Mouse (Mus musculus) G1E (cell line): ENCODE data around the gene Galns. TPM values are rescaled to one million over a fixed set of nuclear protein-coding genes. Genes with fewer than 3 reads are reported as not detected.

ENCODE experiments used
- ATAC-seq: 2 replicates; pipeline ENCODE4 v1.8.0; 2016; ENCODE audit warnings: mild to moderate bottlenecking; ENCODE audit not compliant: insufficient number of reproducible peaks, poor library complexity, low FRiP score, severe bottlenecking; ENCODE audit errors: extremely low read depth
- DNase-seq: peaks from one replicate; pipeline ENCODE4 v3.0.0; 2012; ENCODE audit warnings: low spot score
- H3K27me3 ChIP-seq: 2 replicates; pipeline ENCODE4 v1.6.1; 2012; ENCODE audit warnings: mild to moderate bottlenecking, low read length, inconsistent platforms; ENCODE audit not compliant: insufficient read depth
- H3K36me3 ChIP-seq: replicated peaks from 2 replicates; pipeline ENCODE3; 2012; ENCODE audit warnings: mild to moderate bottlenecking, inconsistent platforms
- H3K4me1 ChIP-seq: 2 replicates; pipeline ENCODE4 v1.6.1; 2012; ENCODE audit warnings: low read depth, low read length, inconsistent platforms, mixed read lengths; ENCODE audit not compliant: insufficient read depth
- H3K4me3 ChIP-seq: 2 replicates; pipeline ENCODE4 v1.5.1; 2012; ENCODE audit warnings: low read depth, mild to moderate bottlenecking, inconsistent platforms, low read length, moderate library complexity, mixed read lengths
- H3K9me3 ChIP-seq: replicated peaks from 2 replicates; pipeline ENCODE4 v1.6.1; 2012; ENCODE audit warnings: inconsistent platforms
- CTCF ChIP-seq: IDR thresholded peaks from 2 replicates; pipeline ENCODE4 v1.5.1; 2012; ENCODE audit warnings: low read depth, low read length, inconsistent platforms, mixed read lengths
- GATA1 ChIP-seq: IDR thresholded peaks from 2 replicates; pipeline ENCODE4 v1.6.1; 2012; ENCODE audit warnings: borderline replicate concordance, low read length, inconsistent platforms, mixed read lengths
- GATA2 ChIP-seq: IDR thresholded peaks from 2 replicates; pipeline ENCODE4 v1.6.1; 2012; ENCODE audit warnings: low read depth, low read length, inconsistent platforms, borderline replicate concordance
- POLR2AphosphoS5 ChIP-seq: IDR thresholded peaks from 2 replicates; pipeline ENCODE4 v1.6.1; 2012; ENCODE audit warnings: low read depth, low read length, inconsistent platforms; ENCODE audit not compliant: insufficient replicate concordance
- TAL1 ChIP-seq: conservative IDR thresholded peaks from 2 replicates; pipeline ENCODE4 v1.6.1; 2012; ENCODE audit warnings: low read depth, low read length, inconsistent platforms, mixed read lengths
- polyA plus RNA-seq: library from polyadenylated mRNA; stranded (reverse); fragments of >175 nt; gene quantifications from 2 replicates; pipeline ENCODE4 v1.2.3, GENCODE M21; 2012
- total RNA-seq, 2 experiments: library from RNA; stranded (forward) in 1 of 2; stranded (reverse) in 1 of 2; fragments of 200-1000 nt in 1 of 2; fragments of >200 nt in 1 of 2; fragmentation: Nextera tagmentation in 1 of 2; gene quantifications; 2 replicates each; pipeline ENCODE4 v1.2.3; 2014 to 2017

The Galns gene
- total and polyA plus RNA-seq, 3 experiments, result 3.0 to 7.9 (median 6.0) TPM

- Histone ChIP-seq H3K4me1 (peaks cover under 1% of the 10 kb centered on the region; the same call in 1 of the 2 replicates), H3K9me3 (no peaks in the 10 kb centered on the region), H3K27me3 (peaks cover 72% of the 10 kb centered on the region), H3K36me3 (no peaks in the 10 kb centered on the region), H3K4me3 (no peak overlapping the region)
- ATAC-seq, result no peak
- DNase-seq, result no peak
- no peak for TF ChIP-seq TAL1
- TF ChIP-seq POLR2AphosphoS5, result no peak
These were observed 25.8 kb downstream of the Galns start for GRCm38 (mm10) chr8:122585411-122585891.

- H3K36me3 ChIP-seq, result no peaks in the 10 kb centered on the region
- no peak for ATAC-seq
- H3K4me1 ChIP-seq, result peaks cover 3% of the 10 kb centered on the region
- no peak for DNase-seq
- H3K9me3 ChIP-seq, result no peaks in the 10 kb centered on the region
- H3K27me3 ChIP-seq, result peaks cover 71% of the 10 kb centered on the region
- H3K4me3 ChIP-seq, result no peak overlapping the region
- no peak for TF ChIP-seq POLR2AphosphoS5
These were observed 26.3 kb downstream of the Galns start for GRCm38 (mm10) chr8:122584981-122585380.

- TF ChIP-seq TAL1 (no peak), CTCF (no peak), POLR2AphosphoS5 (no peak), GATA1 (no peak)
- Histone ChIP-seq H3K9me3 (no peaks in the 10 kb centered on the region), H3K4me1 (peaks cover 19% of the 10 kb centered on the region), H3K27me3 (peaks cover 58% of the 10 kb centered on the region), H3K4me3 (no peak overlapping the region), H3K36me3 (peaks cover 6% of the 10 kb centered on the region)
- DNase-seq (no peak), ATAC-seq (no peak)
These were observed 30.3 kb downstream of the Galns start for GRCm38 (mm10) chr8:122580926-122581325.

DNA sequence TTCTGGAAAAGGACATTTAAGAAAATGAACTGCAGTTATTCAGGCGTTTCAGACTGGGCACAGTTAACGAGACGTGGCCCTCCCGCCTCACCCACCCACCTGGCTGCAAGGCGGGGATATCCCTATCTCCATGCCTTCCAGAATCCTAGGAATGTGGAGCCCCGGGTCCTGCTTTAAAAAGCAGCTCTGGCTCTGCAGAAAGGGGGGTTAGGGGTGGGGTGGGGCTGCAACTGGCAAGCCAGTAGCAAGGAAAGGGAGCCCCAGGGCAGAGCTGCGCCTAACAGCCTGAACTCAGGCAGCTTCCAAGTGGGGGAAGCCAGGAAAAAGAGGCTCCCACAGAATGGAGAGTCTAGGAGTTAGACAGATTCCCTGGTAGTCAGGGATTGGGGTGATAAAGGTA, 32.1 kb downstream of the Galns start:
- ATAC-seq, result no peak
- DNase-seq, result no peak
- no peak for TF ChIP-seq GATA2
- TF ChIP-seq TAL1, result no peak
- no peak for TF ChIP-seq GATA1
- no peak for TF ChIP-seq CTCF
- no peak for TF ChIP-seq POLR2AphosphoS5
- Histone ChIP-seq H3K4me3 (no peak overlapping the region), H3K9me3 (no peaks in the 10 kb centered on the region), H3K4me1 (peaks cover 37% of the 10 kb centered on the region), H3K36me3 (peaks cover 21% of the 10 kb centered on the region), H3K27me3 (peaks cover 41% of the 10 kb centered on the region)

- Histone ChIP-seq H3K9me3 (no peaks in the 10 kb centered on the region), H3K36me3 (peaks cover 42% of the 10 kb centered on the region), H3K4me3 (peak overlapping the region; percentile 87; the same call in 1 of the 2 replicates), H3K27me3 (peaks cover 21% of the 10 kb centered on the region), H3K4me1 (peaks cover 57% of the 10 kb centered on the region)
- no peak for ATAC-seq
- DNase-seq, result no peak
- TF ChIP-seq POLR2AphosphoS5, result no peak
- no peak for TF ChIP-seq CTCF
- no peak for TF ChIP-seq GATA1
- TF ChIP-seq TAL1, result no peak
These were observed 34.1 kb downstream of the Galns start for GRCm38 (mm10) chr8:122577116-122577515.

- Histone ChIP-seq H3K4me1 (peaks cover 62% of the 10 kb centered on the region), H3K4me3 (peak within 1 kb of the TSS; percentile 87), H3K27me3 (peaks cover 19% of the 10 kb centered on the region), H3K36me3 (peaks cover 47% of the 10 kb centered on the region), H3K9me3 (no peaks in the 10 kb centered on the region)
- DNase-seq, result peak; percentile 92
- TF ChIP-seq GATA2 (no peak), GATA1 (no peak), POLR2AphosphoS5 (no peak), CTCF (no peak), TAL1 (no peak)
- ATAC-seq, result peak; percentile 76
These were observed 34.6 kb downstream of the Galns start, which contains the start of gene Aprt for GRCm38 (mm10) chr8:122576648-122577022. Aprt (minus strand) TSS chr8:122576909.

GRCm38 (mm10) chr8:122575735-122576647, 35.3 kb downstream of the Galns start:
- Histone ChIP-seq H3K9me3 (no peaks in the 10 kb centered on the region), H3K27me3 (peaks cover 15% of the 10 kb centered on the region), H3K4me1 (peaks cover 69% of the 10 kb centered on the region), H3K4me3 (peak overlapping the region; percentile 87), H3K36me3 (peaks cover 53% of the 10 kb centered on the region)
- 0 out of 2 replicates have a peak, but pooled peaks have one; percentile 27 for TF ChIP-seq POLR2AphosphoS5
- no peak for TF ChIP-seq GATA1
- no peak for TF ChIP-seq TAL1
- no peak for ATAC-seq
- DNase-seq, result peak; percentile 61
